Mouse (Mus musculus): ENCODE measurements around the gene Gfod1. TPM values are rescaled to one million over a fixed set of nuclear protein-coding genes. Genes with fewer than 3 reads are reported as not detected.

Gfod1 gene
- polyA plus RNA-seq, 1 experiment from 2014 or later: 1.3 TPM

DNA sequence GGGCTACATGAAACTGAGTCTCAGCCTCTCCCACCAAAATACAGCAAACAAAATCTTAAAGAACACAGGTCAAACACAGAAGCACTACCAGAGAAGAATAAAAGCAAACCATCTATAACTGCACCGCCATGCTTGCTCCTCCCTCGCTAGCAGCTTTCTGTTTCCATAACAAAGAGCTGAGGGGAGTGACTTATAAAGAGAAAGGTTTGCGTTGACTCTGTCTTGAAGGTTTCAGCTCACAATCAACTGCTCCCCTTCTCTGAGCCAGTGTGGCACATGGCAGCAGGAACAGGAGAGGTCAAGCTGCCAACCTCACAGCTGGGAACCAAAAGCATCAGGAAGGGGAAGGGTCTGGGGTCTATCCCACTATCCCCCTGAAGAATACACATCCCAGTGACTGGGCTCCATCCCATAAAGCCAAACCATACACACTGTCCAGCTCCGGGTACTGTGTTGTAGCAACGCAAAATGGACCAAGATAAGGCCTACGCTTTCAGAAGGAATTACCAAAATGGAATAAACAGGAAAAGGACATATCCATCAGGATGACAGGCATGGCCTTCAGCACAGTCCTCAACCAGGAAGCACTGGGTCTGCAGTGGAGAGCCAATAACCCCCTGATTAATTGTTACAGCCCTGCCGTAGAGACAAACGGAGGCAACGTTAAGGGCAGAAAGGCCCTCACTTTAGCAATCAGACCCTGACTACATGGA lies 87.8 kb downstream of the Gfod1 start:
- Histone ChIP-seq H3K4me2 (ENCODE audit: low read length) (no peak overlapping the region), H3K27ac (replicated peaks in 1 of 2; ENCODE audit: control insufficient read depth in 1 of 2, insufficient read depth in 1 of 2, low read depth in 2 of 2, low read length in 2 of 2) (no peak overlapping the region), H3K4me1 (ENCODE audit: control insufficient read depth in 2 of 2, insufficient read depth in 2 of 2, low read length in 2 of 2) (peaks cover 19 to 35% of the 10 kb centered on the region in 2 experiments), H3K9ac (ENCODE audit: low read length) (no peak overlapping the region), H3K9me3 (ENCODE audit: control insufficient read depth, low read length) (no peaks in the 10 kb centered on the region), H3K27me3 (ENCODE audit: control insufficient read depth, insufficient read depth, low read length) (no peaks in the 10 kb centered on the region), H3K4me3 (ENCODE audit: control insufficient read depth in 1 of 2, insufficient read depth in 1 of 2, low read depth in 1 of 2, low read length in 2 of 2) (no peak overlapping the region), H3K36me3 (ENCODE audit: control insufficient read depth, insufficient read depth, low read length) (no peaks in the 10 kb centered on the region)
- 85% methylated on average over 9 of the region's 9 CpGs for WGBS
- no peak for ATAC-seq (ENCODE audit: insufficient number of reproducible peaks, insufficient read depth, low FRiP score, low read depth)

DNA sequence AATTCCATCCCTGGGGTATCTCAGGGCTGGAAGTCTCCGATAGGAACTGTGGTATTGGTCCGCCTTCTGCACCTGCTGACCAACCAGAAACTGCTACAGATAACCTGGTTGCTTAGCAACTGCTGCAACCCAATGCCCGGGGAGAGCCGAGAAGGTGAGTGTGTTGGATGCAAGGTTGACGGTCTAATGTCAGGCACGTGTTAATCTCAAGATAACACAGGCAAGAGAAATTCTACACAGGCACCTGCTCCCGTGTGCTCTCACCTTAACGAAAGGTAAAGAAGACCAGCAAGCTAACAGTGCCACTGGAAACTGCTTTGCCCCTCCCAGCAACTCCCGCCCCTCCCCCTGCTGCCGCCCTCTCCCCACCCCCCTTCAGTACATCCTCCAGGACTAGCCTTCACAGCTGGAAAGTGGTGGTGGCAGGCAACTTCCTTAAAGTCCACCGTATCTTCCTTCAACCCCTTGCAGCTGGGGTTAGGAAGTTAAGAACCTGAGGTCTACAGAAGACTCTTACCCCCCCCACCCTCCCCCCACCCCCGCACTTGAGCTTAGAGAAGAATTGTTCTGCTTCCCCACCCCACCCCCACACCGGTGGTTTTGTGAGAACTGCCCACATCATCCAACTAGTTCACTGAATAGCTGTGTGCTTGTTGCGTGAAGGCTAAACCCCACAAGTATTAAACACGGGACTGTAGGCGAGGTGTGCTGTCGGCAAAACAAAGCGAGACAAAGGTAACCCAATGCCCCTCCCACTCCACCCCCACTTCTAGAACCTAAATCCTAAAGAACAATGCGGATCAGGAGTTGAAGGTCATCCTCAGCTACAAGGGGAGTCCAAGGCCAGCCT lies 88.6 kb downstream of the Gfod1 start:
- H3K9ac ChIP-seq (ENCODE audit: low read length): no peak overlapping the region
- H3K4me1 ChIP-seq (ENCODE audit: control insufficient read depth in 2 of 2, insufficient read depth in 2 of 2, low read length in 2 of 2): peaks cover 19 to 35% of the 10 kb centered on the region in 2 experiments
- H3K36me3 ChIP-seq (ENCODE audit: control insufficient read depth, insufficient read depth, low read length): no peaks in the 10 kb centered on the region
- 27% methylated on average over 19 of the region's 19 CpGs for WGBS
- H3K4me3 ChIP-seq (ENCODE audit: control insufficient read depth in 1 of 2, insufficient read depth in 1 of 2, low read depth in 1 of 2, low read length in 2 of 2): no peak overlapping the region
- no peaks in the 10 kb centered on the region for H3K27me3 ChIP-seq (ENCODE audit: control insufficient read depth, insufficient read depth, low read length)
- H3K9me3 ChIP-seq (ENCODE audit: control insufficient read depth, low read length): no peaks in the 10 kb centered on the region
- no peak for ATAC-seq (ENCODE audit: insufficient number of reproducible peaks, insufficient read depth, low FRiP score, low read depth)
- no peak overlapping the region for H3K27ac ChIP-seq (replicated peaks in 1 of 2; ENCODE audit: control insufficient read depth in 1 of 2, insufficient read depth in 1 of 2, low read depth in 2 of 2, low read length in 2 of 2)
- peak overlapping the region; percentile 22 for H3K4me2 ChIP-seq (ENCODE audit: low read length)

GRCm38 (mm10) chr13:43212338-43212737 lies 91.6 kb downstream of the Gfod1 start:
- H3K9me3 ChIP-seq (ENCODE audit: control insufficient read depth, low read length): no peaks in the 10 kb centered on the region
- H3K9ac ChIP-seq (ENCODE audit: low read length): no peak overlapping the region
- H3K27me3 ChIP-seq (ENCODE audit: control insufficient read depth, insufficient read depth, low read length): no peaks in the 10 kb centered on the region
- H3K4me3 ChIP-seq (ENCODE audit: control insufficient read depth in 1 of 2, insufficient read depth in 1 of 2, low read depth in 1 of 2, low read length in 2 of 2): no peak overlapping the region
- no peaks in the 10 kb centered on the region for H3K36me3 ChIP-seq (ENCODE audit: control insufficient read depth, insufficient read depth, low read length)
- no peak for ATAC-seq (ENCODE audit: insufficient number of reproducible peaks, insufficient read depth, low FRiP score, low read depth)
- no peak overlapping the region; a peak in 2 of 4 replicates for H3K27ac ChIP-seq (replicated peaks in 1 of 2; ENCODE audit: control insufficient read depth in 1 of 2, insufficient read depth in 1 of 2, low read depth in 2 of 2, low read length in 2 of 2)
- WGBS: 30% methylated on average over 7 of the region's 7 CpGs
- no peak overlapping the region for H3K4me2 ChIP-seq (ENCODE audit: low read length)
- peaks cover 17 to 24% of the 10 kb centered on the region in 2 experiments for H3K4me1 ChIP-seq (ENCODE audit: control insufficient read depth in 2 of 2, insufficient read depth in 2 of 2, low read length in 2 of 2)

GRCm38 (mm10) chr13:43210956-43211355 lies 93.0 kb downstream of the Gfod1 start:
- no peak for ATAC-seq (ENCODE audit: insufficient number of reproducible peaks, insufficient read depth, low FRiP score, low read depth)
- Histone ChIP-seq H3K4me2 (ENCODE audit: low read length) (no peak overlapping the region), H3K4me1 (ENCODE audit: control insufficient read depth in 2 of 2, insufficient read depth in 2 of 2, low read length in 2 of 2) (peaks cover 17 to 24% of the 10 kb centered on the region in 2 experiments), H3K4me3 (ENCODE audit: control insufficient read depth in 1 of 2, insufficient read depth in 1 of 2, low read depth in 1 of 2, low read length in 2 of 2) (no peak overlapping the region), H3K9ac (ENCODE audit: low read length) (no peak overlapping the region), H3K36me3 (ENCODE audit: control insufficient read depth, insufficient read depth, low read length) (no peaks in the 10 kb centered on the region), H3K9me3 (ENCODE audit: control insufficient read depth, low read length) (no peaks in the 10 kb centered on the region), H3K27me3 (ENCODE audit: control insufficient read depth, insufficient read depth, low read length) (no peaks in the 10 kb centered on the region), H3K27ac (replicated peaks in 1 of 2; ENCODE audit: control insufficient read depth in 1 of 2, insufficient read depth in 1 of 2, low read depth in 2 of 2, low read length in 2 of 2) (no peak overlapping the region)
- WGBS: 88% methylated on average over 5 of the region's 5 CpGs

DNA sequence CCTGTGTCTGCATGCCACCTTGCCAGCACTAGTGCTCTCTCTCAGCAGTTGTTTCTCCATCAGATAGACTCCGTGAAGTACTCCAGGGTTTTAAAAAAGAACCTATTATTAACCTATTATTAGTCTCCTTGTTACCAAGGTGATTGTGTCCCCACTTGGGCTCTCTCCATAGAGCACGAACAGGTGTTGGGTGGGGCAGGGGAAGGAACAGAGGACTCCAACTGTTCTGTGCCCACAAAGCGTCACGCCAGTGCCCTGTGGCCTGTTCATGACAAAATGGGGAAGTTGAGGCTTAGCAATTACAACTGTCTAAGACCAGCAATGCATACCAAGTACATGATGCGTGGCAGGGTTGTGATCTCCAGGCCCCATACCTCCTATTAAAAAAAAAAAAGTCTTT lies 94.4 kb downstream of the Gfod1 start:
- no peak overlapping the region for H3K9ac ChIP-seq (ENCODE audit: low read length)
- H3K9me3 ChIP-seq (ENCODE audit: control insufficient read depth, low read length): no peaks in the 10 kb centered on the region
- H3K27me3 ChIP-seq (ENCODE audit: control insufficient read depth, insufficient read depth, low read length): no peaks in the 10 kb centered on the region
- WGBS: 82% methylated on average over 5 of the region's 5 CpGs
- peaks cover 12 to 18% of the 10 kb centered on the region in 2 experiments for H3K4me1 ChIP-seq (ENCODE audit: control insufficient read depth in 2 of 2, insufficient read depth in 2 of 2, low read length in 2 of 2)
- no peaks in the 10 kb centered on the region for H3K36me3 ChIP-seq (ENCODE audit: control insufficient read depth, insufficient read depth, low read length)
- H3K4me3 ChIP-seq (ENCODE audit: control insufficient read depth in 1 of 2, insufficient read depth in 1 of 2, low read depth in 1 of 2, low read length in 2 of 2): no peak overlapping the region
- no peak for ATAC-seq (ENCODE audit: insufficient number of reproducible peaks, insufficient read depth, low FRiP score, low read depth)
- no peak overlapping the region for H3K27ac ChIP-seq (replicated peaks in 1 of 2; ENCODE audit: control insufficient read depth in 1 of 2, insufficient read depth in 1 of 2, low read depth in 2 of 2, low read length in 2 of 2)
- H3K4me2 ChIP-seq (ENCODE audit: low read length): no peak overlapping the region

DNA sequence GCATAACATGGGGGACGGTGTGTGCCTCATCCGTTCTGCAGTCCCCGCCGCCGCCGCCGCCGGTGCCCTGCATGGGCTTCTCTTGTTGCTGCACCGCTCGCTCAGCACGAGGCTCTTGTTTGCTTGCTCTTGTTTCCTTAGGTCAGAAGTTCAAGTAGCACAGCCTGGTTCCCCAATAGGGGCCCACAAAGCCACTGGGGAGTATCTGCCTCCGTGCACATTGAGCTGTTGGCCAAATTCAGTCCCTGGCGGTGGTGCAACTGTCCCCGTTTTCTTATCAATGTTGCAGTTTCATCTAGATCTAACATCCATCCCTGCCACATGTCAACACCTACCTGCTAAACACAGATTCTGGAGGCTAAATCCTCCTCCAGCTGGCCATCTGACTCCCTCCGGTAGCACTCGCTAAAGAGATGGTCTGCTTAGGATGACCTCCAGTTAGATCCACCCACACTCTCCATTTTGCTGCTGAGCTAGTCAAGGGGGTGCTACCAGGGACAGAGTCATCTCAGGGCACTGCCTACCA lies 95.0 kb downstream of the Gfod1 start:
- no peak overlapping the region for H3K27ac ChIP-seq (replicated peaks in 1 of 2; ENCODE audit: control insufficient read depth in 1 of 2, insufficient read depth in 1 of 2, low read depth in 2 of 2, low read length in 2 of 2)
- no peak overlapping the region for H3K9ac ChIP-seq (ENCODE audit: low read length)
- H3K9me3 ChIP-seq (ENCODE audit: control insufficient read depth, low read length): no peaks in the 10 kb centered on the region
- 46% methylated on average over 16 of the region's 16 CpGs for WGBS
- peaks cover 12 to 18% of the 10 kb centered on the region in 2 experiments for H3K4me1 ChIP-seq (ENCODE audit: control insufficient read depth in 2 of 2, insufficient read depth in 2 of 2, low read length in 2 of 2)
- H3K36me3 ChIP-seq (ENCODE audit: control insufficient read depth, insufficient read depth, low read length): no peaks in the 10 kb centered on the region
- no peak overlapping the region for H3K4me2 ChIP-seq (ENCODE audit: low read length)
- ATAC-seq (ENCODE audit: insufficient number of reproducible peaks, insufficient read depth, low FRiP score, low read depth): no peak
- H3K4me3 ChIP-seq (ENCODE audit: control insufficient read depth in 1 of 2, insufficient read depth in 1 of 2, low read depth in 1 of 2, low read length in 2 of 2): no peak overlapping the region
- H3K27me3 ChIP-seq (ENCODE audit: control insufficient read depth, insufficient read depth, low read length): no peaks in the 10 kb centered on the region

- 90% methylated on average over 12 of the region's 12 CpGs for WGBS
- Histone ChIP-seq H3K4me3 (ENCODE audit: control insufficient read depth in 1 of 2, insufficient read depth in 1 of 2, low read depth in 1 of 2, low read length in 2 of 2) (no peak overlapping the region), H3K9me3 (ENCODE audit: control insufficient read depth, low read length) (no peaks in the 10 kb centered on the region), H3K4me1 (ENCODE audit: control insufficient read depth in 2 of 2, insufficient read depth in 2 of 2, low read length in 2 of 2) (peaks cover 13 to 17% of the 10 kb centered on the region in 2 experiments), H3K9ac (ENCODE audit: low read length) (no peak overlapping the region), H3K4me2 (ENCODE audit: low read length) (no peak overlapping the region), H3K27ac (replicated peaks in 1 of 2; ENCODE audit: control insufficient read depth in 1 of 2, insufficient read depth in 1 of 2, low read depth in 2 of 2, low read length in 2 of 2) (no peak overlapping the region), H3K36me3 (ENCODE audit: control insufficient read depth, insufficient read depth, low read length) (no peaks in the 10 kb centered on the region), H3K27me3 (ENCODE audit: control insufficient read depth, insufficient read depth, low read length) (no peaks in the 10 kb centered on the region)
- no peak for ATAC-seq (ENCODE audit: insufficient number of reproducible peaks, insufficient read depth, low FRiP score, low read depth)
Measured at GRCm38 (mm10) chr13:43206118-43206683, 97.8 kb downstream of the Gfod1 start.

Data from heart, embryonic 14.5 days (tissue).